Mouse (Mus musculus): ENCODE data around the gene Rdh16. TPM values are rescaled to one million over a fixed set of nuclear protein-coding genes. Genes with fewer than 3 reads are reported as not detected.

Rdh16 gene
- polyA plus RNA-seq (2015; fragmentation: Illumina TruSeq; extraction: RNeasy Lipid Tissue Mini Kit (QIAGEN cat#74804); ENCODE audit: low read depth, low replicate concordance), result 0.22 TPM

GRCm38 (mm10) chr10:127800891-127801290, at the start of gene Rdh16:
Gene Rdh16 (plus strand): TSS chr10:127801152.

GRCm38 (mm10) chr10:127751548-127751947, 49.4 kb upstream of the Rdh16 start, which contains the start of gene Gpr182:
Gene Gpr182 (minus strand): TSS chr10:127751732.

GRCm38 (mm10) chr10:127759181-127760110, 41.5 kb upstream of the Rdh16 start, which contains the start of the genes Rdh1 and Rdh16f1:
Gene Rdh1 (plus strand): TSS chr10:127759721.
Gene Rdh16f1 (plus strand): TSS chr10:127759787.

GRCm38 (mm10) chr10:127776011-127776410, 24.9 kb upstream of the Rdh16 start, which contains the start of gene Rdh9:
Gene Rdh9 (plus strand): TSS chr10:127776386.

GRCm38 (mm10) chr10:127849628-127850027, 48.7 kb downstream of the Rdh16 start, which contains the start of gene Rdh19:
Gene Rdh19 (plus strand): TSS chr10:127849928.

GRCm38 (mm10) chr10:127866232-127866631, 65.3 kb downstream of the Rdh16 start, which contains the start of gene Rdh16f2:
Gene Rdh16f2 (plus strand): TSS chr10:127866474.

GRCm38 (mm10) chr10:127888605-127889004, 87.7 kb downstream of the Rdh16 start, which contains the start of gene Rdh7:
Gene Rdh7 (minus strand): TSS chr10:127888817.

Other genes starting within 250 kb of the Rdh16 start
- gene Lrp1, start 180.0 kb upstream of the Rdh16 start, polyA plus RNA-seq (2015; fragmentation: Illumina TruSeq; extraction: RNeasy Lipid Tissue Mini Kit (QIAGEN cat#74804); ENCODE audit: low read depth, low replicate concordance), result 158 TPM
- gene Stat6, start 158.2 kb upstream of the Rdh16 start, polyA plus RNA-seq (2015; fragmentation: Illumina TruSeq; extraction: RNeasy Lipid Tissue Mini Kit (QIAGEN cat#74804); ENCODE audit: low read depth, low replicate concordance), result 11.0 TPM
- 3.3 TPM for gene Nemp1, start 134.3 kb upstream of the Rdh16 start, polyA plus RNA-seq (2015; fragmentation: Illumina TruSeq; extraction: RNeasy Lipid Tissue Mini Kit (QIAGEN cat#74804); ENCODE audit: low read depth, low replicate concordance)
- 30.7 TPM for gene Nab2, start 132.6 kb upstream of the Rdh16 start, polyA plus RNA-seq (2015; fragmentation: Illumina TruSeq; extraction: RNeasy Lipid Tissue Mini Kit (QIAGEN cat#74804); ENCODE audit: low read depth, low replicate concordance)
- 1.2 TPM for gene Myo1a, start 96.0 kb upstream of the Rdh16 start, polyA plus RNA-seq (2015; fragmentation: Illumina TruSeq; extraction: RNeasy Lipid Tissue Mini Kit (QIAGEN cat#74804); ENCODE audit: low read depth, low replicate concordance)
- gene Tac2, start 76.7 kb upstream of the Rdh16 start, polyA plus RNA-seq (2015; fragmentation: Illumina TruSeq; extraction: RNeasy Lipid Tissue Mini Kit (QIAGEN cat#74804); ENCODE audit: low read depth, low replicate concordance), result 23.1 TPM
- 4.3 TPM for gene Zbtb39, start 61.6 kb upstream of the Rdh16 start, polyA plus RNA-seq (2015; fragmentation: Illumina TruSeq; extraction: RNeasy Lipid Tissue Mini Kit (QIAGEN cat#74804); ENCODE audit: low read depth, low replicate concordance)
- gene Gpr182, start 49.4 kb upstream of the Rdh16 start, polyA plus RNA-seq (2015; fragmentation: Illumina TruSeq; extraction: RNeasy Lipid Tissue Mini Kit (QIAGEN cat#74804); ENCODE audit: low read depth, low replicate concordance), result 0.59 TPM
- gene Rdh1, start 41.4 kb upstream of the Rdh16 start, polyA plus RNA-seq (2015; fragmentation: Illumina TruSeq; extraction: RNeasy Lipid Tissue Mini Kit (QIAGEN cat#74804); ENCODE audit: low read depth, low replicate concordance), result not detected
- gene Rdh16f1, start 41.4 kb upstream of the Rdh16 start, polyA plus RNA-seq (2015; fragmentation: Illumina TruSeq; extraction: RNeasy Lipid Tissue Mini Kit (QIAGEN cat#74804); ENCODE audit: low read depth, low replicate concordance), result not detected
- 0.68 TPM for gene Rdh9, start 24.8 kb upstream of the Rdh16 start, polyA plus RNA-seq (2015; fragmentation: Illumina TruSeq; extraction: RNeasy Lipid Tissue Mini Kit (QIAGEN cat#74804); ENCODE audit: low read depth, low replicate concordance)
- gene Rdh19, start 48.8 kb downstream of the Rdh16 start, polyA plus RNA-seq (2015; fragmentation: Illumina TruSeq; extraction: RNeasy Lipid Tissue Mini Kit (QIAGEN cat#74804); ENCODE audit: low read depth, low replicate concordance), result not detected
- gene Rdh16f2, start 65.3 kb downstream of the Rdh16 start, polyA plus RNA-seq (2015; fragmentation: Illumina TruSeq; extraction: RNeasy Lipid Tissue Mini Kit (QIAGEN cat#74804); ENCODE audit: low read depth, low replicate concordance), result not detected
- not detected for gene Rdh7, start 87.7 kb downstream of the Rdh16 start, polyA plus RNA-seq (2015; fragmentation: Illumina TruSeq; extraction: RNeasy Lipid Tissue Mini Kit (QIAGEN cat#74804); ENCODE audit: low read depth, low replicate concordance)
- not detected for gene Sdr9c7, start 97.4 kb downstream of the Rdh16 start, polyA plus RNA-seq (2015; fragmentation: Illumina TruSeq; extraction: RNeasy Lipid Tissue Mini Kit (QIAGEN cat#74804); ENCODE audit: low read depth, low replicate concordance)
- not detected for gene Hsd17b6, start 206.5 kb downstream of the Rdh16 start, polyA plus RNA-seq (2015; fragmentation: Illumina TruSeq; extraction: RNeasy Lipid Tissue Mini Kit (QIAGEN cat#74804); ENCODE audit: low read depth, low replicate concordance)
- 10.8 TPM for gene Prim1, start 214.0 kb downstream of the Rdh16 start, polyA plus RNA-seq (2015; fragmentation: Illumina TruSeq; extraction: RNeasy Lipid Tissue Mini Kit (QIAGEN cat#74804); ENCODE audit: low read depth, low replicate concordance)
- 731 TPM for gene Naca, start 234.4 kb downstream of the Rdh16 start, polyA plus RNA-seq (2015; fragmentation: Illumina TruSeq; extraction: RNeasy Lipid Tissue Mini Kit (QIAGEN cat#74804); ENCODE audit: low read depth, low replicate concordance)

Measured in brain, adult 10 weeks (tissue).